Mouse (Mus musculus) hindbrain, embryonic 10.5 days (tissue): ENCODE results near the gene Dcp1a. TPM values are rescaled to one million over a fixed set of nuclear protein-coding genes. Genes with fewer than 3 reads are reported as not detected.

Source experiments
- DNase-seq: peaks from one replicate; pipeline ENCODE4 v3.0.0-alpha.2; 2017; ENCODE audit warnings: low spot score
- H3K27ac ChIP-seq: fragments of 300-500 bp; sonication (generic); 2 replicates; pipeline ENCODE4 v1.5.1; 2016; ENCODE audit warnings: mild to moderate bottlenecking, moderate library complexity
- H3K27me3 ChIP-seq: fragments of 300-500 bp; sonication (generic); 2 replicates; pipeline ENCODE4 v1.6.1; 2016; ENCODE audit warnings: mild to moderate bottlenecking; ENCODE audit not compliant: poor library complexity, insufficient read depth, severe bottlenecking
- H3K36me3 ChIP-seq: fragments of 300-500 bp; sonication (generic); 2 replicates; pipeline ENCODE4 v1.6.1; 2016; ENCODE audit warnings: mild to moderate bottlenecking, moderate library complexity
- H3K4me1 ChIP-seq: fragments of 300-500 bp; sonication (generic); replicated peaks from 2 replicates; pipeline ENCODE4 v1.6.1; 2016; ENCODE audit warnings: mild to moderate bottlenecking
- H3K4me3 ChIP-seq: fragments of 300-500 bp; sonication (generic); 2 replicates; pipeline ENCODE4 v1.5.1; 2016; ENCODE audit warnings: mild to moderate bottlenecking, moderate library complexity
- H3K9me3 ChIP-seq: fragments of 300-500 bp; sonication (generic); 2 replicates; pipeline ENCODE4 v1.6.1; 2016; ENCODE audit warnings: mild to moderate bottlenecking, moderate library complexity
- WGBS: fragments of 180-500 bp; shearing (Covaris S2); methylation state at CpG from one replicate; pipeline ENCODE4 v1.1.7; 2016; 5-methylcytosine and 5-hydroxymethylcytosine counted together
- polyA plus RNA-seq: library from polyadenylated mRNA; unstranded; fragments of >200 nt; fragmentation: Nextera tagmentation; extraction: Ambion mirVana; gene quantifications from 2 replicates; pipeline ENCODE4 v1.2.1, GENCODE M21; 2016

The Dcp1a gene
- polyA plus RNA-seq, 1 experiment from 2014 or later, result 30.5 TPM

DNA sequence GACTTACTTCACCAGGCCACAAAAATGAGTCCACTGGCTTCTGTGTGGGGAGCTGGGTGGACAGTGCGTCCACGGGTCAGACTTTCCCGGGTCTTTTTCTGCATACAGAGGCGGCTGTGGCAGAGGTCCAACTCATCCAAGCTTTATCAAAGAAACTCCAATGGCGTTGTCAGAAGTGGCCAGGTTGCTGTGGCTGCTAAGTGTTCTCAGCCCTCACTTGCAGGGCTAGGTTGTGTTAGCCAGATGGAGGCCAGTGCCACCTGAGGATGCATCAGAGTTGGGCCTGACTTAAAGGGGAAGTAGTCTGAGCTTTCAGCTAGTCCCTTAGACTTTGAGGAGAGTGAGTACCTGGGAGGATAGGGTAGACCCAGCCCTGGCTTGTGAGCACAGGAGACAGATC is 72.2 kb downstream of the Dcp1a start:
- H3K4me1 ChIP-seq, result peaks cover 45% of the 10 kb centered on the region
- H3K27me3 ChIP-seq, result no peaks in the 10 kb centered on the region
- peaks cover 38% of the 10 kb centered on the region for H3K36me3 ChIP-seq
- H3K4me3 ChIP-seq, result peak overlapping the region; percentile 88
- DNase-seq, result no peak
- WGBS, result 79% methylated on average over 5 of the region's 5 CpGs
- 0 out of 2 replicates have a peak overlapping the region, but pooled peaks have one; percentile 10 for H3K27ac ChIP-seq
- no peaks in the 10 kb centered on the region for H3K9me3 ChIP-seq

DNA sequence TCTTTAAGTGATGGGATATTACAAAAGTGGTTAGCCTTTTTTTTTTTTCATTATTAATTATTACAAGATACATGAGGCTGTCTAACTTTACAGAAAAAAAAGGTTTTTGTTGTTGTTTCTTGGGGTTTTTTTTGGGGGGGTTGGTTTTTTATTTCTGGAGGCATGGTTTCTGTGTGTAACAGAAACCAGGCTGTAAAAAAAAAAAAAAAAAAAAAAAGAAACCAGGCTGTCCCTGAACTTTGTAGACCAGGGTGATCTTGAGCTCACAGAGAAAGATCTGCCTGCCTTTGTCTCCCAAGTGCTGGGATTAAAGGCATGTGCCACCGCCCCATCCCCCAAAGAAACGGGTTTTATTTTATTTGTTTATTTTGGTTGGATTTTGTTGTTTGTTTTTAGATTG is 72.6 kb downstream of the Dcp1a start:
- Histone ChIP-seq H3K9me3 (no peaks in the 10 kb centered on the region), H3K36me3 (peaks cover 43% of the 10 kb centered on the region), H3K27ac (no peak overlapping the region), H3K4me1 (peaks cover 45% of the 10 kb centered on the region), H3K27me3 (no peaks in the 10 kb centered on the region), H3K4me3 (no peak overlapping the region)
- 88% methylated on average over 2 of the region's 2 CpGs for WGBS
- DNase-seq, result no peak

DNA sequence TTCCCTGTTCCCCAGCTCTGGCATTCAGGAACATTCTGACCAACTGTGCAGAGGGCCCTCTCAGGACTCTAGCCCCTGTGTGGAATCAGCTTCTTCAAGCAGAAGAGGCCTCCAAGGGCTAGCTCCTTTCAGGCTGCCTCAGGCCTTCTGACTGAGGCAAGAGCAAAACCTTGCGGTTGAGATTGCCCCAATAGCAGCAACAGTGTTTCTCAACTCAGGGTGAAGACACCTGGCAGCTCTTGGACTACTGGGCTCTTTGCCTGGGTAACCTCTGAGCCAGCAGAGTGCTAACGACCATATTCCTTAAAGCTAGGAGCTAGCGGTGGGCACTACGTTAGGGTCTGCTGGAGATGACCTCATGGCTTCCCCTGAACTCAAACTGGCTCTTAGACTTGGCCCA is 73.8 kb downstream of the Dcp1a start:
- no peak overlapping the region for H3K27ac ChIP-seq
- H3K9me3 ChIP-seq, result no peaks in the 10 kb centered on the region
- peaks cover 38% of the 10 kb centered on the region for H3K4me1 ChIP-seq
- no peak overlapping the region for H3K4me3 ChIP-seq
- no peak for DNase-seq
- peaks cover 55% of the 10 kb centered on the region for H3K36me3 ChIP-seq
- 90% methylated on average over 4 of the region's 4 CpGs for WGBS
- no peaks in the 10 kb centered on the region for H3K27me3 ChIP-seq

DNA sequence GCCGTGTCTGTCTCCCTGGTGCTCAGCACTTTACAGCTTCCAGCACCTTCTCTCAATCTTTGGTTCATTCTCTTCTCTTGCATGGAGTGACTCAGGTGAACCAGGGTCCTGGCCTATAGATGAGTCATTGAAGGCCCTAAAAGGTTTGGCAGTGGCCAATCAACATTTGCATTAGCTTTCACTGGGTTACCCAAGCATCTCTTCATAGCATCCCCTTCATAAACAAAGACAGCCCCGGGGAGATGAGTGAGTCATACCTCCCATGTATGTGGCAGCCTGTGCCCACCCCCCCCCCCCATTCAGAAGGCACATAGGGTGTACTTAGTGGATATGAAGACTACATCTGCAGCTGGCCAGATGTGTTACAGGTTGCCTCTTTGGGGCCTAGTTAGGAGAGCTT is 77.3 kb downstream of the Dcp1a start:
- WGBS, result 93% methylated on average over 2 of the region's 2 CpGs
- Histone ChIP-seq H3K4me3 (no peak overlapping the region), H3K27me3 (no peaks in the 10 kb centered on the region), H3K36me3 (peaks cover 89% of the 10 kb centered on the region), H3K4me1 (peaks cover 6% of the 10 kb centered on the region), H3K9me3 (no peaks in the 10 kb centered on the region), H3K27ac (no peak overlapping the region)
- no peak for DNase-seq

DNA sequence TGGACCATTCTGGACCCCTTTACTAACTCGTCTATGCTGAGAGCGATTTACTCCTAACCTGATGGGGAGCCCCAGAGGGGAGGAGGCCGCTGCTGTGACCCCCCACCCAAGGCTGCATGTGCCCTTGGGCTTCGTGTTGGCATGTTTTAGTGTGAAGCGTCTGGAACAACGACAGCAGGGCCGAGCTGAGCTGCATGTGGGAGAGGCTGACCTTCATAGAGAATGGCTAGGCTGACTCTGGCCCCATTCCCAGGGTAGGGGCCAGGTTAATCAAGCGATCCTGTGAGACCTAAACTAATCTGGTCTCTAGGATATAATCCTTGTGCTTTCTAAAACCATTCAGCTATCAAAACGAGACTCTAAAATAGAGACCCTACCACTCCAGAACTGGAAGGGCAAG is 78.4 kb downstream of the Dcp1a start:
- Histone ChIP-seq H3K9me3 (no peaks in the 10 kb centered on the region), H3K36me3 (peaks cover 94% of the 10 kb centered on the region), H3K27ac (no peak overlapping the region), H3K4me1 (0 out of 2 replicates have a peak, but pooled peaks cover 5% of the 10 kb centered on the region), H3K4me3 (no peak overlapping the region), H3K27me3 (no peaks in the 10 kb centered on the region)
- WGBS, result 88% methylated on average over 9 of the region's 9 CpGs
- DNase-seq, result no peak

DNA sequence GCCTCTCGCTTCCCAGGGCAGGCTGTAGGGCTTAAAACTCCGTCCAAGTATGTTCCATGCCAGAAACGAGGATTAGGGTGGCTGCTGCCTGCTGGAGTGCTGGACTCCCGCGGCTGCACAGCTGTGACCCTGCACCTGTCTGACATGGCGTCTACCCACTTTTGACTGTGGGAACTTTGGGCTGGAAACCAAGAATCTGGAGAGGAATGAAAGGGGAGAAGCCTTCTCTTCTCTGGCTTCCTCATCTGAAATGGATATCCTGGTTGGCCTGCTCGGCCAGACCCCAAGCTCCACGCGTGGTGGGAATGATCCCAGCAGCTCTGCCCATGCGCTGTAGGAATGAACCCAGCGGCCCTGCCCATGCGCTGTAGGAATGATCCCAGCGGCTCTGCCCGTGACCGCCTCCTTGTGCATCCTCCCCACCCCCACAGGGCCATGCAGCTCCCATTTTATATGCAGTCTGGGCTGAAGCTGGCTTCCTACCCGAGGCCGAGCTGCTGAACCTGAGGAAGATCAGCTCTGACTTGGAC is 80.1 kb downstream of the Dcp1a start:
- 92% methylated on average over 17 of the region's 17 CpGs for WGBS
- Histone ChIP-seq H3K4me3 (no peak overlapping the region), H3K36me3 (peaks cover 97% of the 10 kb centered on the region), H3K9me3 (no peaks in the 10 kb centered on the region), H3K27me3 (no peaks in the 10 kb centered on the region), H3K4me1 (no peaks in the 10 kb centered on the region), H3K27ac (no peak overlapping the region)
- no peak for DNase-seq

DNA sequence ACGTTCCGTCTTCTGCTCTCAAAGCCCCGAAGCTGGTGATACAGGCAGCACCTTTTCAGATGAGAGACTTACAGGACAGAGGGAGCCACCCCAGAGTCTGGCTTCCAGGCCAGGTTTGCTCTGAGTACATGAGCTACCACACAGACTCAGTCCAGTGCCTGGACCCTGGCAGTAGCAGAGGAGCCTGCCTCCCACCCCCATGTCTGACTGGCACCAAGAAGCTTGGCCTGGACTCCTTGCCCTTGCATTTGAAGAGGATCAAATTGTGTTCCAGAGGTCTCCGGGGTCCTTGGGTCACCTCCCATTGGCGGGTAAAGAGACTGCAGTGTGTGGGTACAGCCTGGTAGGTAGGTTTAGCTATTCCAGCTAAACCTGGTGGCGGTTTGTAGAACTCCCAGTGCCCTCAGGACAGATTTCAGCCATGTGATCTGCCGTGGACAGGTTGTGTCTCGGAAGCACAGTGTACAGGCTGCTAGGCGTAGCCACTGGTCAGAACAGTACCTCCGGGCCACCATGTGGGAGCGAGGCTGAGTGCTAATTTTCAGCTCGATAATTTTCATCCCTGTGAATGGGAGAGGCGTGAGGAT is 81.6 kb downstream of the Dcp1a start:
- DNase-seq, result no peak
- WGBS, result 95% methylated on average over 13 of the region's 13 CpGs
- no peaks in the 10 kb centered on the region for H3K9me3 ChIP-seq
- no peaks in the 10 kb centered on the region for H3K4me1 ChIP-seq
- no peaks in the 10 kb centered on the region for H3K27me3 ChIP-seq
- no peak overlapping the region for H3K4me3 ChIP-seq
- peaks cover 97% of the 10 kb centered on the region for H3K36me3 ChIP-seq
- no peak overlapping the region for H3K27ac ChIP-seq

DNA sequence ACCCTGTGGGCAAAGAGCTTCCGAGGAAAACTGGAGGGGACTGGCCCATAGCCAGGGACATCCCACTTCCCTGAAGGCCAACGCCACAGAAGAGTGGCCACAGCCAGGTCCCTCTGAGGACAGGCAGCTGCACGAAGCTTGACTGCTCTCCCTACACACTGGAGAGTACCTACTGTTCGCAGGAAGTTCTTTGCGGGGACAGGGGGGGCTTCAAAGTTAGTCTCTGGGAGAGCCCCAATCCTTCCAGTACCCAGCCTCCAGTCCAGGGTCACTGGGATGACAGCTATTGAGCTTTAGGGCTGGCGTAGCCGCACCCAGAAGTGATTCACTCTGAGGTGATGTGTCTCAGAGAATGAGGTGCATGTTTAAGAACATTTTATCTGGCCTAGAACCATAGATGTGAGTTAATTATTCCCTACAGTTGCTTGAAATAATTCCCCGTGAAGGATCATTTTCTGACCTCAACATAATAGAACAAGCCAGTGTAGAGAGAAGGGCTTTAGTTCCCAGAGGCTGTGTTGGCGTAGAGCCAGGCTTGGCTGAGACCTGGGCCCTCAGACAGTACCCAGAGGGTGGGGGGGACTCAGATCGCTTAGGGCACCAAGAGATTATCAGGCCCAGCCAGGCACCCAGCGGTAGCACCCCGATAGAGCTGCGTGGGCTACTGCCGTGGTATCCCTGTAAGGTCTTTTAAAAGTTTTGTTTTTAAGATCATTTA is 82.3 kb downstream of the Dcp1a start:
- Histone ChIP-seq H3K9me3 (no peaks in the 10 kb centered on the region), H3K27me3 (no peaks in the 10 kb centered on the region), H3K4me3 (no peak overlapping the region), H3K27ac (no peak overlapping the region), H3K36me3 (peaks cover 97% of the 10 kb centered on the region), H3K4me1 (no peaks in the 10 kb centered on the region)
- DNase-seq, result no peak
- 93% methylated on average over 14 of the region's 14 CpGs for WGBS

DNA sequence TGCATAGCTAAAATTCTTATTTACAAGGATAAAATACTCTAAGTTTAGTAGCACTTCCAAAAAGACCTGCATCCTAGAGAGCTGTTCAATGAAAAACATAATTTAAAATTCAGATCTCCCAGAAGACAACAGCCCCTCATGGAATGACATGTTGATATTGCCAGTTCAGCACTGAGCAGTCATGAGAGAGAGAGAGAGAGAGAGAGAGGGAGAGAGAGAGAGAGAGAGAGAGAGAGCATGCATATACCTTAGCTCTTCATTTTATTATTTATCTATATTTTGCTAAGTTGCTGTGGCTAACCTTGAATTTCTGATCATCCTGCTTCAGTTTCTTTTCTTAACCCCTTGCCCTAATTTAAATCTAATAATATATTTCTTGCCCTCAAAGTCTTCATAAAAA is 83.0 kb downstream of the Dcp1a start:
- Histone ChIP-seq H3K4me1 (no peaks in the 10 kb centered on the region), H3K36me3 (peaks cover 97% of the 10 kb centered on the region), H3K27me3 (no peaks in the 10 kb centered on the region), H3K4me3 (no peak overlapping the region), H3K27ac (no peak overlapping the region), H3K9me3 (no peaks in the 10 kb centered on the region)
- DNase-seq, result no peak

DNA sequence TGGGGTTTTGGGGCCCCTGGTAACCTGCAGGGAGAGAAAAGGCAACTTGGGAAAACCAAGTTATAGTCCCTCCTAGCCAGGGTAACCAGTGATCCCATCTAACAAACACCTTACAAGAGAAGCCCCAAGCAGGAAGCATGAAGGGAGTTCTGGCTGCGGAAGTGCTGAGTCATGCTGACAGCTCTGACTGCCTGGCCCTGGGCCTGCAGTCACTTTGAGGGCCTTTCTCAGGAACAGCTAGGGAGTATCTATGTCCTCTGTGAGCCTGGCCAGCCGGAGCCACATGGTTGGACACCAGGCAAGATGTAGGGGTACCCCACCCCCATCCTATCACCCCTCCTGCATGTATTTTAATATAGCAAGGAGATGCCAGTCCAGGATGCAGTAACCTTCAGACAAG is 85.1 kb downstream of the Dcp1a start:
- H3K4me1 ChIP-seq, result no peaks in the 10 kb centered on the region
- no peaks in the 10 kb centered on the region for H3K27me3 ChIP-seq
- 0 out of 2 replicates have a peak overlapping the region, but pooled peaks have one; percentile 18 for H3K27ac ChIP-seq
- DNase-seq, result no peak
- no peak overlapping the region for H3K4me3 ChIP-seq
- peaks cover 97% of the 10 kb centered on the region for H3K36me3 ChIP-seq
- 89% methylated on average over 2 of the region's 2 CpGs for WGBS
- no peaks in the 10 kb centered on the region for H3K9me3 ChIP-seq

DNA sequence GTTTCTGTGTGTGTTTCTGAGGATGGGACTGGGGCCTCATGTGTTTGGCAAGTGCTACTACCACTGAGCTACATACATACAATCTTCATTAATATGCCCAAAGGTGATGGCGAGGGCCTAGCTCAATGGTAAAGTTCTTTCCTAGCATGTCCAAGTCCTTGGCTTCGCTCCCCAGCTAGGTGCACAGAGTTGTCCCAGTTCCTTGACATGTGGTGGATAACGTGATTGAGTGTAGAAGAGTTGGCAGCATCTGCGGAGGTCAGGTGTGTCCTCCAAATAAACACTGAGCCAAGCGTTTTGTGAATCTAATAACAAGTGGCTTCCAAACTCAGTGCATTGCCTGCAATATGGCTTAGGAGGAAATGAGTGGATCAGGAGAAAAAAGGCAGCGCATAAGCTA is 87.0 kb downstream of the Dcp1a start:
- no peaks in the 10 kb centered on the region for H3K27me3 ChIP-seq
- no peaks in the 10 kb centered on the region for H3K9me3 ChIP-seq
- H3K4me1 ChIP-seq, result no peaks in the 10 kb centered on the region
- H3K27ac ChIP-seq, result no peak overlapping the region
- H3K4me3 ChIP-seq, result no peak overlapping the region
- DNase-seq, result no peak
- peaks cover 97% of the 10 kb centered on the region for H3K36me3 ChIP-seq
- 95% methylated on average over 6 of the region's 6 CpGs for WGBS

DNA sequence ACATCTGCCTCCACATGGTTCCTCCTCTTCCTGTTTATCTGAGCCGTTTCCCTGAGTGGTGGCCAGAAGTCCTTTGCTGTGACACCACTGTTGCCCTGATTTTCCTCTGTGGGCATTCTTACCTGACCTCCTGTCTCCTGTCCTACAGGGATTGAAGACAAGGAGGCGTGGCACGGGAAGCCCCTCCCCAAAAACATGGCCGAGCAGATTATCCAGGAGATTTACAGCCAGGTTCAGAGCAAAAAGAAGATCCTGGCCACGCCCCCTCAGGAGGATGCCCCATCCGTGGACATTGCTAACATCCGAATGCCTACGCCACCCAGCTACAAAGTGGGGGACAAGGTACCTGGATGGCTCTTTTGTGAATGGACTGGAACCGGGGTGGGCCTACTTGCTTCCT is 88.7 kb downstream of the Dcp1a start:
- Histone ChIP-seq H3K4me1 (no peaks in the 10 kb centered on the region), H3K9me3 (no peaks in the 10 kb centered on the region), H3K27ac (no peak overlapping the region), H3K4me3 (no peak overlapping the region), H3K27me3 (no peaks in the 10 kb centered on the region), H3K36me3 (peaks cover 100% of the 10 kb centered on the region)
- DNase-seq, result no peak
- 93% methylated on average over 9 of the region's 9 CpGs for WGBS

DNA sequence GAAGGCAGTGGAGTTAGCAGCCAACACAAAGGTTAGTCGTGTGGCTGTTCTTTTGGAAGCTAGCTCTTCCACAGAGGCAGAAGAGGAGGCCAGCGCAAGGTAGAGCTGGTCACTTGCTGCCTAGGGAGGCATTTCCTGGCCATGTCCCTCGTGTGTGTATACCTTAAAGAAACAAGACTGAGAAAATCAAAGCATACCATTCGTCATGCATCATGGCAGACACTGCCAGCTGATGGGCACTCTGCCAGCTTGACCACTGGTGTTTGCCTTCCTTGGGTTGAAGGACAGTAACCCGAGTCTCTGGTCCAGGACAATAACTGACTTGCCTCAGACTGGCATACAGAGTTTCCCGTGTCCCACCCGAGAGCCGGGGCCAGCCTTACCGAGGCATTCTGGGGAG is 91.0 kb downstream of the Dcp1a start:
- Histone ChIP-seq H3K27me3 (no peaks in the 10 kb centered on the region), H3K27ac (no peak overlapping the region), H3K36me3 (peaks cover 100% of the 10 kb centered on the region), H3K4me3 (no peak overlapping the region), H3K4me1 (no peaks in the 10 kb centered on the region), H3K9me3 (no peaks in the 10 kb centered on the region)
- no peak for DNase-seq
- 93% methylated on average over 9 of the region's 9 CpGs for WGBS
